Mouse (Mus musculus): ENCODE results near the gene Scarf2.

- TF ChIP-seq CTCF (conservative IDR thresholded peaks at IDR 0.05; ENCODE audit: low read length) (no peak), POU5F1 (IDR thresholded peaks at IDR 0.05; ENCODE audit: borderline replicate concordance, low read length) (no peak), NANOG (IDR thresholded peaks at IDR 0.05; ENCODE audit: borderline replicate concordance, low read length) (no peak)
These were observed 41.0 kb downstream of the Scarf2 start, which contains the start of gene Car15 for GRCm38 (mm10) chr16:17838051-17838450.
